Mouse (Mus musculus) activated CD4-positive, CD25-positive, alpha-beta regulatory T cell, adult 9 weeks (primary cell): ENCODE results near the gene Cxxc4. TPM values are rescaled to one million over a fixed set of nuclear protein-coding genes. Genes with fewer than 3 reads are reported as not detected.

Experiments
- polyA plus RNA-seq: library from polyadenylated mRNA; unstranded; fragments of 100-300 nt; shearing (Covaris generic); gene quantifications from one replicate; pipeline ENCODE4 v1.2.1, GENCODE M21; 2017

The Cxxc4 gene
- not detected for polyA plus RNA-seq

GRCm38 (mm10) chr3:134236414-134237112 lies at the start of gene Cxxc4:
Cxxc4 (plus strand) TSS chr3:134236484.

